In the genomic region with DNA sequence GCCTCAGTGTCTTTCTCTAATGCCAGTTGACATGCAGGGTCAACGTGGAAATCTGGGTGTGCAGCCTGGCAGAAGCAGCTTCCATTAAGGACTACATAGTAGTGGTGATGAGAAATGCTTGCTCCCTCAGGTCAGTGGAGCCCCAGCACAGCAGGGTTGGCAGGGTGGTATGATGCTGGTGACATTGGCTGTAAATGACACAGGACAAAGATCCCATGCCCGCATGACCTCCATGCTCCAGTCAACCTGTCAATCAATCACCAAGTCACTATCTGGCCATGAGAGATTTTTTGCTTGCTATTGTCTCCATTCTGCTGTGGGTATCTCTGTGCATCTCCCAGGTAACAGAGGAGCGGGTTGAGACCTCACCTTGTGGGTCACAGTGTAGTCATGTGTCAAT, we compare ENCODE assay signal across 21 mouse cellular contexts.
DNase-seq lines count a peak whose midpoint lies in the region; ATAC-seq and TF ChIP-seq lines count a peak whose summit lies in the region.
"Had no signal": no experiment of that assay in that cellular context is flagged by ENCODE, and none has a peak within 500 bp of the region (broad histone marks: within the 10 kb centered on the region; RNA-seq: fewer than 3 reads in every experiment).

No protein-coding gene starts in this region.

- H3K36me3 ChIP-seq in kidney, adult 2 months (ENCODE audit: control insufficient read depth, insufficient read depth, low read length) = no peaks in the 10 kb centered on the region
- H3K36me3 ChIP-seq in liver, adult 2 months (ENCODE audit: control insufficient read depth, insufficient read depth, low read length) = no peaks in the 10 kb centered on the region
- no peaks in the 10 kb centered on the region for H3K36me3 ChIP-seq in liver, postnatal 0 days (replicated peaks; ENCODE audit: insufficient read depth, low read length)
- H3K36me3 ChIP-seq: G1E had no signal

- 75% methylated on average over 3 of the region's 3 CpGs for WGBS in kidney, adult 2 months
- whole genome bisulfite sequencing in liver, adult 2 months = 67% methylated on average over 3 of the region's 3 CpGs
- WGBS in liver, postnatal 0 days (ENCODE audit: insufficient replicate concordance) = 64% methylated on average over 3 of the region's 3 CpGs

- H3K4me3 ChIP-seq in kidney, adult 2 months (ENCODE audit: insufficient read depth, low read depth, low read length) = no peak overlapping the region
- no peak overlapping the region for H3K4me3 ChIP-seq in liver, adult 2 months (ENCODE audit: insufficient read depth, low read depth, low read length)
- H3K4me3 ChIP-seq in liver, postnatal 0 days (ENCODE audit: low read depth, low read length) = no peak overlapping the region
- no peak overlapping the region for H3K4me3 ChIP-seq in brown adipose tissue, adult 24 weeks (ENCODE audit: insufficient read depth, low read depth, low read length)

- H3K4me2 ChIP-seq in liver, postnatal 0 days (ENCODE audit: low read depth, low read length) = no peak overlapping the region

- H3K27ac ChIP-seq in kidney, adult 2 months (ENCODE audit: insufficient read depth, low read depth, low read length) = no peak overlapping the region
- no peak overlapping the region for H3K27ac ChIP-seq in liver, adult 2 months (replicated peaks; ENCODE audit: insufficient read depth, low read depth, low read length)
- H3K27ac ChIP-seq in liver, postnatal 0 days (ENCODE audit: low read depth) = no peak overlapping the region
- H3K27ac ChIP-seq in brown adipose tissue, adult 24 weeks (replicated peaks; ENCODE audit: low read depth, low read length) = peak overlapping the region; percentile 100

- no peak for ATAC-seq in liver, postnatal 0 days
- no peak for ATAC-seq in inflammation-experienced regulatory T-cells, adult 6 months
- ATAC-seq: activated CD4-positive, CD25-positive, alpha-beta regulatory T cell, adult 4 months; CD4-positive, CD25-positive, alpha-beta regulatory T cell, adult 4 months; Patski had no signal

- no peaks in the 10 kb centered on the region for H3K9me3 ChIP-seq in liver, postnatal 0 days (ENCODE audit: low read length)
- H3K9me3 ChIP-seq: G1E had no signal

- H3K4me1 ChIP-seq in kidney, adult 2 months (ENCODE audit: control insufficient read depth, insufficient read depth, low read length) = no peaks in the 10 kb centered on the region
- H3K4me1 ChIP-seq in liver, adult 2 months (ENCODE audit: control insufficient read depth, insufficient read depth, low read length) = no peaks in the 10 kb centered on the region; the same call in 1 of the 2 replicates
- H3K4me1 ChIP-seq in liver, postnatal 0 days (ENCODE audit: insufficient read depth) = no peaks in the 10 kb centered on the region
- H3K4me1 ChIP-seq in brown adipose tissue, adult 24 weeks (ENCODE audit: control insufficient read depth, insufficient read depth, insufficient read length, low read length) = peaks cover 42% of the 10 kb centered on the region

- TF ChIP-seq CTCF in kidney, adult 2 months (conservative IDR thresholded peaks at IDR 0.05; ENCODE audit: insufficient read depth, insufficient read length, low read depth, low read length) = no peak
- TF ChIP-seq CTCF in liver, adult 2 months (IDR thresholded peaks at IDR 0.05; ENCODE audit: low read depth, low read length) = no peak
- no peak for TF ChIP-seq CTCF in liver, postnatal 0 days (IDR thresholded peaks at IDR 0.05; ENCODE audit: low read depth)

- DNase-seq in kidney, adult 2 months = peak; percentile 40
- DNase-seq in kidney, postnatal 10 days = no peak
- peak; percentile 57 for DNase-seq in liver, adult 2 months (ENCODE audit: extremely low read depth, low read depth, low spot score)
- no peak for DNase-seq in liver, postnatal 0 days
- DNase-seq: adrenal gland, adult 2 months; adrenal gland, adult 8-10 months; adrenal gland, postnatal 10 days; adrenal gland, postnatal 14 days; adrenal gland, postnatal 25 days; adrenal gland, postnatal 36 days; B cell, adult 2 months; cerebellum, adult 11 months; cerebellum, adult 11-12 months; cerebellum, adult 18-20 months; cerebellum, adult 2 months had no signal

- no peak overlapping the region for H3K9ac ChIP-seq in liver, adult 2 months (ENCODE audit: low read depth, low read length)
- no peak overlapping the region for H3K9ac ChIP-seq in liver, postnatal 0 days (replicated peaks)

- no peaks in the 10 kb centered on the region for H3K27me3 ChIP-seq in kidney, adult 2 months (replicated peaks; ENCODE audit: control insufficient read depth, insufficient read depth, low read length)
- H3K27me3 ChIP-seq in liver, adult 2 months (ENCODE audit: control insufficient read depth, insufficient read depth, low read length) = no peaks in the 10 kb centered on the region
- no peaks in the 10 kb centered on the region for H3K27me3 ChIP-seq in liver, postnatal 0 days (ENCODE audit: insufficient read depth, low read length)

- TF ChIP-seq EP300 in liver, postnatal 0 days (IDR thresholded peaks at IDR 0.05; ENCODE audit: low read depth) = no peak

- no peak for TF ChIP-seq POLR2A in kidney, adult 2 months (IDR thresholded peaks at IDR 0.05; ENCODE audit: low read depth, low read length)
- no peak for TF ChIP-seq POLR2A in liver, adult 2 months (IDR thresholded peaks at IDR 0.05; ENCODE audit: extremely low read depth, insufficient read depth, low read length)

- no peaks in the 10 kb centered on the region for H3K79me2 ChIP-seq in liver, adult 2 months (ENCODE audit: control insufficient read depth, insufficient read depth, low read length)

Comparison
In these comparisons a context has a peak if more than half of its experiments do, and no peak if none do; other contexts are left out.
1. DNase-seq: peak in kidney, adult 2 months (single experiment) and liver, adult 2 months (single experiment); none in kidney, postnatal 10 days (single experiment) and liver, postnatal 0 days (single experiment).